Mouse (Mus musculus) megakaryocyte, embryonic 14.5 days (primary cell): ENCODE measurements around the gene Eya2.

Experiments used
- FLI1 ChIP-seq: IDR thresholded peaks from 2 replicates; pipeline ENCODE4 v1.6.1; 2012; ENCODE audit warnings: low read length, inconsistent platforms, mixed read lengths
- GATA1 ChIP-seq: IDR thresholded peaks from 3 replicates; pipeline ENCODE4 v1.6.1; 2012; ENCODE audit warnings: mixed read lengths, low read length, inconsistent platforms, borderline replicate concordance

- TF ChIP-seq GATA1 (no peak), FLI1 (no peak)
Measured at GRCm38 (mm10) chr2:165651031-165651430, 56.2 kb downstream of the Eya2 start.
